In genomic region chr7:64351087-64351486, GRCm38 (mm10) we compare ENCODE assay signal across 8 mouse cellular contexts. TPM values are rescaled to one million over a fixed set of nuclear protein-coding genes. Genes with fewer than 3 reads are reported as not detected.
DNase-seq lines count a peak whose midpoint lies in the region; ATAC-seq and TF ChIP-seq lines count a peak whose summit lies in the region.

No protein-coding gene starts in this region.

- H3K27ac ChIP-seq in embryonic facial prominence, embryonic 12.5 days = 0 out of 2 replicates have a peak overlapping the region, but pooled peaks have one; percentile 8
- no peak overlapping the region for H3K27ac ChIP-seq in embryonic facial prominence, embryonic 10.5 days (replicated peaks)
- H3K27ac ChIP-seq in intestine, embryonic 16.5 days (ENCODE audit: low read length) = no peak overlapping the region

- TF ChIP-seq CTCF in lung, adult 2 months (IDR thresholded peaks at IDR 0.05; ENCODE audit: insufficient read depth, low read length) = no peak

- no peaks in the 10 kb centered on the region for H3K4me1 ChIP-seq in embryonic facial prominence, embryonic 12.5 days
- no peaks in the 10 kb centered on the region for H3K4me1 ChIP-seq in embryonic facial prominence, embryonic 10.5 days
- no peaks in the 10 kb centered on the region for H3K4me1 ChIP-seq in intestine, embryonic 16.5 days (ENCODE audit: control insufficient read depth, insufficient read depth, low read length)
- no peaks in the 10 kb centered on the region; the same call in 1 of the 2 replicates for H3K4me1 ChIP-seq in lung, adult 2 months (ENCODE audit: control insufficient read depth, insufficient read depth, low read length)

- DNase-seq in embryonic facial prominence, embryonic 10.5 days (ENCODE audit: low spot score) = no peak
- DNase-seq in NIH3T3 (ENCODE audit: low read depth) = peak; percentile 43
- DNase-seq in frontal cortex, adult 2 months (ENCODE audit: extremely low spot score in 1 of 2, low spot score in 1 of 2) = peak; percentile 70 to 81
- DNase-seq in left cerebral cortex, postnatal 10 days (ENCODE audit: extremely low spot score in 1 of 2, low spot score in 2 of 2) = peak; percentile 64 to 68
- DNase-seq in spleen, postnatal 10 days (ENCODE audit: low spot score in 2 of 2) = no peak
- DNase-seq in lung, adult 2 months = no peak

- intact Hi-C loops in left cerebral cortex, postnatal 10 days (cut with DNase I) = no loop called here

- H3K9ac ChIP-seq in embryonic facial prominence, embryonic 12.5 days = no peak overlapping the region
- H3K9ac ChIP-seq in intestine, embryonic 16.5 days (ENCODE audit: low read depth, low read length) = no peak overlapping the region

- WGBS in embryonic facial prominence, embryonic 12.5 days = 71% methylated on average over 4 of the region's 4 CpGs
- WGBS in embryonic facial prominence, embryonic 10.5 days = 81% methylated on average over 4 of the region's 4 CpGs
- 82% methylated on average over 4 of the region's 4 CpGs for WGBS in intestine, embryonic 16.5 days
- 79% methylated on average over 4 of the region's 4 CpGs for WGBS in lung, adult 2 months

- no peak for ATAC-seq in embryonic facial prominence, embryonic 12.5 days (ENCODE audit: insufficient number of reproducible peaks, insufficient read depth, low FRiP score, low TSS enrichment)
- ATAC-seq in intestine, embryonic 16.5 days = no peak

- no peaks in the 10 kb centered on the region for H3K27me3 ChIP-seq in embryonic facial prominence, embryonic 12.5 days
- H3K27me3 ChIP-seq in embryonic facial prominence, embryonic 10.5 days (replicated peaks; ENCODE audit: low read depth, poor library complexity, severe bottlenecking) = no peaks in the 10 kb centered on the region
- no peaks in the 10 kb centered on the region for H3K27me3 ChIP-seq in intestine, embryonic 16.5 days (replicated peaks; ENCODE audit: control insufficient read depth, insufficient read depth, low read length)

- TF ChIP-seq POLR2A in lung, adult 2 months (IDR thresholded peaks at IDR 0.05; ENCODE audit: borderline replicate concordance, extremely low read depth, low read depth, low read length) = no peak

- no peak overlapping the region for H3K4me3 ChIP-seq in embryonic facial prominence, embryonic 12.5 days
- H3K4me3 ChIP-seq in embryonic facial prominence, embryonic 10.5 days = no peak overlapping the region
- H3K4me3 ChIP-seq in intestine, embryonic 16.5 days (ENCODE audit: low read length) = no peak overlapping the region
- H3K4me3 ChIP-seq in lung, adult 2 months (replicated peaks; ENCODE audit: extremely low read depth, low read depth, low read length) = no peak overlapping the region

- H3K9me3 ChIP-seq in embryonic facial prominence, embryonic 12.5 days = no peaks in the 10 kb centered on the region
- H3K9me3 ChIP-seq in embryonic facial prominence, embryonic 10.5 days = no peaks in the 10 kb centered on the region
- H3K9me3 ChIP-seq in intestine, embryonic 16.5 days (ENCODE audit: control insufficient read depth, low read length) = no peaks in the 10 kb centered on the region

- no peak overlapping the region for H3K4me2 ChIP-seq in embryonic facial prominence, embryonic 12.5 days (replicated peaks)
- H3K4me2 ChIP-seq in intestine, embryonic 16.5 days (ENCODE audit: low read depth, low read length) = no peak overlapping the region

- peaks cover 54% of the 10 kb centered on the region for H3K36me3 ChIP-seq in embryonic facial prominence, embryonic 12.5 days
- H3K36me3 ChIP-seq in embryonic facial prominence, embryonic 10.5 days (replicated peaks) = peaks cover 75% of the 10 kb centered on the region
- H3K36me3 ChIP-seq in intestine, embryonic 16.5 days (ENCODE audit: control insufficient read depth, insufficient read depth, low read length) = 0 out of 2 replicates have a peak, but pooled peaks cover 7% of the 10 kb centered on the region

RNA-seq across cellular contexts. Expression of gene Fan1, which starts 22.8 kb away (rescaled TPM):
- 10.9 and 12.0 TPM in 2 replicates for polyA plus RNA-seq in embryonic facial prominence, embryonic 12.5 days (2016; fragmentation: Nextera tagmentation; extraction: Ambion mirVana)
- 9.4 and 10.7 TPM in 2 replicates for polyA plus RNA-seq in embryonic facial prominence, embryonic 10.5 days (2016; fragmentation: Nextera tagmentation; extraction: Ambion mirVana)
- 3.4 and 4.2 TPM in 2 replicates for polyA plus RNA-seq in frontal cortex, adult 2 months (2012; rRNA removed)
- 1 to 10 TPM; 8.4 to 8.7 TPM for total RNA-seq in left cerebral cortex, postnatal 10 days (2021)
- 3.3 and 3.8 TPM in 2 replicates for polyA plus RNA-seq in intestine, embryonic 16.5 days (2015; fragmentation: Nextera tagmentation; extraction: Ambion mirVana)
- polyA plus RNA-seq in lung, adult 2 months (2012; rRNA removed) = 2.7 and 3.8 TPM in 2 replicates

RNA-seq across cellular contexts. Expression of gene Mphosph10, which starts 41.0 kb away (rescaled TPM):
- 44.8 and 52.1 TPM in 2 replicates for polyA plus RNA-seq in embryonic facial prominence, embryonic 12.5 days (2016; fragmentation: Nextera tagmentation; extraction: Ambion mirVana)
- polyA plus RNA-seq in embryonic facial prominence, embryonic 10.5 days (2016; fragmentation: Nextera tagmentation; extraction: Ambion mirVana) = 53.4 and 56.1 TPM in 2 replicates
- polyA plus RNA-seq in frontal cortex, adult 2 months (2012; rRNA removed) = 10.3 and 13.7 TPM in 2 replicates
- total RNA-seq in left cerebral cortex, postnatal 10 days (2021) = 10 to 100 TPM; 18.5 to 18.6 TPM
- 30.9 and 34.0 TPM in 2 replicates for polyA plus RNA-seq in intestine, embryonic 16.5 days (2015; fragmentation: Nextera tagmentation; extraction: Ambion mirVana)
- polyA plus RNA-seq in lung, adult 2 months (2012; rRNA removed) = 0.51 and 1.3 TPM in 2 replicates

RNA-seq across cellular contexts. Expression of gene Mcee, which starts 41.3 kb away (rescaled TPM):
- polyA plus RNA-seq in embryonic facial prominence, embryonic 12.5 days (2016; fragmentation: Nextera tagmentation; extraction: Ambion mirVana) = 48.7 and 53.7 TPM in 2 replicates
- polyA plus RNA-seq in embryonic facial prominence, embryonic 10.5 days (2016; fragmentation: Nextera tagmentation; extraction: Ambion mirVana) = 44.0 and 44.6 TPM in 2 replicates
- 62.2 and 69.6 TPM in 2 replicates for polyA plus RNA-seq in frontal cortex, adult 2 months (2012; rRNA removed)
- total RNA-seq in left cerebral cortex, postnatal 10 days (2021) = 10 to 100 TPM; 35.1 to 38.9 TPM
- 114 and 117 TPM in 2 replicates for polyA plus RNA-seq in intestine, embryonic 16.5 days (2015; fragmentation: Nextera tagmentation; extraction: Ambion mirVana)
- 21.0 and 21.1 TPM in 2 replicates for polyA plus RNA-seq in lung, adult 2 months (2012; rRNA removed)

Comparison
In these comparisons a context has a peak if more than half of its experiments do, and no peak if none do; other contexts are left out.
1. DNase-seq: peak in NIH3T3 (single experiment), frontal cortex, adult 2 months (2 of 2) and left cerebral cortex, postnatal 10 days (2 of 2); none in embryonic facial prominence, embryonic 10.5 days (single experiment), spleen, postnatal 10 days (0 of 2) and lung, adult 2 months (single experiment).